19 mouse cellular contexts compared by ENCODE assay signal in the genomic region with DNA sequence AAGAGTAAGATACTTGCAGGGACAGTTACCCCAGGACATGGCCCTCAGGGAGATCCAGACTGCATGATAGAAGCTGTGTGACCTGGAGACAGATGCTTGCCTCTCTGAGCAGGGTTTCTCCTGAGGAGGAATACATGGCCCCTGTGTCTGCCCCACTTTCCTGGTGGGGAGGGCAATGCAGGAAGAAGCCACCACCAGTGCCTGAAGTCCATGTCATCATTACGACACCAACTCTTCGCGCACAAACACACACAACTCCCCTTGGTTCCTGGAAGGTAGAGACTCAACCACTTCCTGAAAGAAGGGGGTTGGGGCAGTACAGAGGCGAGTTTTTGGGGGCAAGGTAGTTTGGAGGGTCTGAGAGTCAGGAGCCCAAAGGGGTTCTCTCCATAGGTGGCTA. TPM values are rescaled to one million over a fixed set of nuclear protein-coding genes. Genes with fewer than 3 reads are reported as not detected.
DNase-seq lines count a peak whose midpoint lies in the region; ATAC-seq and TF ChIP-seq lines count a peak whose summit lies in the region.
"Had no signal": no experiment of that assay in that cellular context is flagged by ENCODE, and none has a peak within 500 bp of the region (broad histone marks: within the 10 kb centered on the region; RNA-seq: fewer than 3 reads in every experiment).

No protein-coding gene starts in this region.

- peak; percentile 54 for ATAC-seq in CD4-positive, CD25-positive, alpha-beta regulatory T cell, adult 4 months
- ATAC-seq in hematopoietic stem cell, adult 5-6 weeks (replicated peaks in 1 of 2; ENCODE audit: insufficient read depth in 1 of 2, low FRiP score in 2 of 2, low TSS enrichment in 1 of 2, low read depth in 1 of 2, poor library complexity in 2 of 2, severe bottlenecking in 2 of 2): peak; percentile 25 to 46; a peak in 2 of 4 replicates
- peak; percentile 40; the same call in 1 of the 2 replicates for ATAC-seq in neutrophil, adult 5-6 weeks (ENCODE audit: extremely low read depth, insufficient number of reproducible peaks, low FRiP score, poor library complexity, severe bottlenecking)
- ATAC-seq in frontal cortex, adult (ENCODE audit: low TSS enrichment): no peak
- ATAC-seq: forebrain, postnatal 0 days had no signal

- no peaks in the 10 kb centered on the region for H3K36me3 ChIP-seq in heart, adult 2 months (ENCODE audit: control insufficient read depth, insufficient read depth, low read length)
- H3K36me3 ChIP-seq: embryonic facial prominence, embryonic 12.5 days; limb, embryonic 15.5 days; neural tube, embryonic 12.5 days had no signal

- no peaks in the 10 kb centered on the region for H3K4me1 ChIP-seq in heart, adult 2 months (ENCODE audit: control insufficient read depth, insufficient read depth, low read length)
- H3K4me1 ChIP-seq: embryonic facial prominence, embryonic 12.5 days; limb, embryonic 15.5 days; neural tube, embryonic 12.5 days had no signal

- H3K27me3 ChIP-seq in heart, adult 2 months (ENCODE audit: control insufficient read depth, insufficient read depth, low read length): no peaks in the 10 kb centered on the region
- H3K27me3 ChIP-seq: embryonic facial prominence, embryonic 12.5 days; limb, embryonic 15.5 days; neural tube, embryonic 12.5 days had no signal

- H3K9ac ChIP-seq in heart, adult 2 months (ENCODE audit: low read depth, low read length): no peak overlapping the region
- H3K9ac ChIP-seq: embryonic facial prominence, embryonic 12.5 days; forebrain, postnatal 0 days; limb, embryonic 15.5 days; neural tube, embryonic 12.5 days had no signal

- no peaks in the 10 kb centered on the region for H3K79me2 ChIP-seq in heart, adult 2 months (replicated peaks; ENCODE audit: control insufficient read depth, insufficient read depth, low read length)

- 83% methylated on average over 4 of the region's 4 CpGs for WGBS in heart, adult 2 months

- peak; percentile 55 for DNase-seq in 416B (ENCODE audit: low read depth)
- no peak for DNase-seq in heart, adult 2 months
- DNase-seq in heart, adult 9 months (ENCODE audit: low spot score in 2 of 2): no peak
- DNase-seq in cerebellum, postnatal 25 days: no peak
- DNase-seq: cerebellum, adult 8-10 months; forebrain, postnatal 0 days; kidney, adult 2 months; kidney, postnatal 10 days; layer of hippocampus, postnatal 36 days; right cerebral cortex, postnatal 14 days had no signal

- intact Hi-C loops in heart, adult 2 months (cut with DNase I): no loop called here

- no peak overlapping the region for H3K27ac ChIP-seq in heart, adult 2 months
- H3K27ac ChIP-seq: embryonic facial prominence, embryonic 12.5 days; layer of hippocampus, adult 2 months; limb, embryonic 15.5 days; neural tube, embryonic 12.5 days had no signal

- no peak overlapping the region for H3K4me3 ChIP-seq in heart, adult 2 months
- H3K4me3 ChIP-seq: embryonic facial prominence, embryonic 12.5 days; erythroblast, embryonic 14.5 days; layer of hippocampus, adult 2 months; limb, embryonic 15.5 days; neural tube, embryonic 12.5 days had no signal

- TF ChIP-seq CTCF in heart, adult 2 months (IDR thresholded peaks at IDR 0.05): no peak

- TF ChIP-seq POLR2A in heart, adult 2 months (IDR thresholded peaks at IDR 0.05; ENCODE audit: insufficient read depth, low read depth, low read length): no peak

- TF ChIP-seq EP300 in heart, adult 2 months (IDR thresholded peaks at IDR 0.05; ENCODE audit: insufficient read depth, low read depth, low read length): no peak

RNA-seq across cellular contexts. Expression of gene Selplg, which starts 8.2 kb away (rescaled TPM):
- 100 to 1,000 TPM; 473 to 498 TPM for polyA plus RNA-seq in CD4-positive, CD25-positive, alpha-beta regulatory T cell, adult 4 months (2017; shearing (Covaris generic))
- total RNA-seq in hematopoietic stem cell, adult 5-6 weeks (2017): 83.9 and 95.7 TPM in 2 replicates
- 568 and 590 TPM in 2 replicates for total RNA-seq in neutrophil, adult 5-6 weeks (2017)
- total RNA-seq in heart, adult 2 months (2021): 1 to 10 TPM; 3.4 to 4.5 TPM
- polyA plus RNA-seq in heart, adult 2 months (2012; rRNA removed): 5.7 and 14.1 TPM in 2 replicates

RNA-seq across cellular contexts. Expression of gene Tmem119, which starts 23.9 kb away (rescaled TPM):
- polyA plus RNA-seq in CD4-positive, CD25-positive, alpha-beta regulatory T cell, adult 4 months (2017; shearing (Covaris generic)): not detected
- total RNA-seq in hematopoietic stem cell, adult 5-6 weeks (2017): 1.1 and 1.8 TPM in 2 replicates
- total RNA-seq in neutrophil, adult 5-6 weeks (2017): 0.23 TPM in 1 of 2 replicates, not detected in the other
- 1 to 10 TPM; 3.6 to 5.8 TPM for total RNA-seq in heart, adult 2 months (2021)
- polyA plus RNA-seq in heart, adult 2 months (2012; rRNA removed): 7.3 and 12.0 TPM in 2 replicates

RNA-seq across cellular contexts. Expression of gene Iscu, which starts 51.7 kb away (rescaled TPM):
- polyA plus RNA-seq in CD4-positive, CD25-positive, alpha-beta regulatory T cell, adult 4 months (2017; shearing (Covaris generic)): 10 to 100 TPM in 1 of 2 experiments, 1 to 10 TPM in 1; 7.1 to 10.8 TPM
- 71.7 and 73.6 TPM in 2 replicates for total RNA-seq in hematopoietic stem cell, adult 5-6 weeks (2017)
- total RNA-seq in neutrophil, adult 5-6 weeks (2017): 162 and 184 TPM in 2 replicates
- total RNA-seq in heart, adult 2 months (2021): 100 to 1,000 TPM; 176 to 202 TPM
- polyA plus RNA-seq in heart, adult 2 months (2012; rRNA removed): 168 and 212 TPM in 2 replicates

RNA-seq across cellular contexts. Expression of gene Sart3, which starts 51.9 kb away (rescaled TPM):
- 10 to 100 TPM; 13.6 to 15.4 TPM for polyA plus RNA-seq in CD4-positive, CD25-positive, alpha-beta regulatory T cell, adult 4 months (2017; shearing (Covaris generic))
- total RNA-seq in hematopoietic stem cell, adult 5-6 weeks (2017): 41.7 and 42.6 TPM in 2 replicates
- total RNA-seq in neutrophil, adult 5-6 weeks (2017): 46.8 and 50.5 TPM in 2 replicates
- 10 to 100 TPM; 12.2 to 14.4 TPM for total RNA-seq in heart, adult 2 months (2021)
- 10.2 and 13.6 TPM in 2 replicates for polyA plus RNA-seq in heart, adult 2 months (2012; rRNA removed)

Comparison
In these comparisons a context has a peak if more than half of its experiments do, and no peak if none do; other contexts are left out.
1. RNA of gene Selplg, which starts 8.2 kb away (total RNA-seq): 568 to 590 TPM in neutrophil, adult 5-6 weeks and 83.9 to 95.7 TPM in hematopoietic stem cell, adult 5-6 weeks; 3.4 to 4.5 TPM in heart, adult 2 months; every median in the first group is over 10 times any median in the second.